Mouse (Mus musculus) gastrocnemius, adult 2 months (tissue): ENCODE measurements around the gene Olfr1388. TPM values are rescaled to one million over a fixed set of nuclear protein-coding genes. Genes with fewer than 3 reads are reported as not detected.
"Not testable (repeated sequence)": the region's sequence is repeated elsewhere in the genome, so short reads cannot be mapped to it uniquely, and the experiment has no call there.

Experiments
- DNase-seq: peaks from one replicate; pipeline ENCODE4 v3.0.0; 2022
- H3K27ac ChIP-seq: fragments of 200-600 bp; 2 replicates; pipeline ENCODE4 v1.8.1; 2022; ENCODE audit warnings: mild to moderate bottlenecking
- H3K4me3 ChIP-seq: fragments of 200-600 bp; 2 replicates; pipeline ENCODE4 v1.8.1; 2022; ENCODE audit warnings: mild to moderate bottlenecking, moderate library complexity
- CTCF ChIP-seq: fragments of 200-600 bp; IDR thresholded peaks from 2 replicates; pipeline ENCODE4 v1.8.1; 2022; ENCODE audit warnings: antibody characterized with exemption, mild to moderate bottlenecking, moderate library complexity
- intact Hi-C: fragments of 180-260 bp; cut with DNase I; formaldehyde crosslinking; loops from one replicate; pipeline ENCODE4 v1.15.1; 2025
- long read RNA-seq, 2 experiments: library from polyadenylated mRNA; stranded (forward); transcript quantifications; one replicate each; pipeline ENCODE4 v2.0.0; 2021
- total RNA-seq, 2 experiments: library from RNA; stranded (reverse); gene quantifications; 2 replicates each; pipeline ENCODE4 v1.2.3; 2021

The Olfr1388 gene
- under 1 TPM in 1 of 2 experiments, not detected in 1; 0.13 TPM for total RNA-seq
- long read RNA-seq, experiment 1: 0 reads
- long read RNA-seq, experiment 2: 0 reads

DNA sequence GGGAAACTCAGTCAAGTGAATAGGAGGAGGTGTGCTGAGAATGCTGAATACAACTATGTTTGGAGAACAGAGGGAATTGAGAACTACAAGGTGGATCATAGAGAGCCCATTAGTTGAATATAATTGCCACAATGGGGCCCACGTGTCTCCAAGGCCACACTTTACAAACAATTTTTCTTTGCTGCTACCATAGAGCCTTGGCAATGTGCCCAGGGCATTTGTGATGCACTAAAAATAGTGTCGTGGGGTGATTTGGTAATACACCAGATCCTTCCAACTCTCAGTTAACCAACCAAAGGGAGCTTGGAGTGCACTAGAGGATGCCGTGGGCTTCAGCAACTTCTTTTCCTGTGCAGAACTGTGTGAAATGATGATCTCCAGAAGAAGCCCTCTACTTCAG lies at the start of gene Olfr1388:
TSS of gene Olfr1388 (plus strand) at position 214 of the 400 bp plus-strand sequence.
- H3K4me3 ChIP-seq: no peak within 1 kb of the TSS
- intact Hi-C loops: no loop called here
- no peak for TF ChIP-seq CTCF
- H3K27ac ChIP-seq: no peak within 1 kb of the TSS
- DNase-seq: no peak

DNA sequence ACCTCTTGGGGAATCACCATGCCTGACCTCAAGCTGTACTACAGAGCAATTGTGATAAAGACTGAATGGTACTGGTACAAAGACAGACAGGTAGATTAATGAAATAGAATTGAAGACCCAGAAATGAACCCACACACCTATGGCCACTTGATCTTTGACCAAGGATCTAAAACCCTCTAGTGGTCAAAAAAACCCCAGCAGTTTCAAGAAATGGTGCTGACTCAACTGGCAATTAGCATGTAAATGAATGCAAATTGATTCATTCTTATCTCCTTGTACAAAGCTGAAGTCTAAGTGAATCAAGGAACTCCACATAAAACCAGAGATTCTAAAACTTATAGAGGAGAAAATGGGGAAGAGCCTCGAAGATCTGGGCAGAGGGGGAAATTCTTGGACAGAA lies 43.7 kb upstream of the Olfr1388 start:
- intact Hi-C loops, H3K4me3 ChIP-seq, DNase-seq, H3K27ac ChIP-seq: not testable (repeated sequence)

DNA sequence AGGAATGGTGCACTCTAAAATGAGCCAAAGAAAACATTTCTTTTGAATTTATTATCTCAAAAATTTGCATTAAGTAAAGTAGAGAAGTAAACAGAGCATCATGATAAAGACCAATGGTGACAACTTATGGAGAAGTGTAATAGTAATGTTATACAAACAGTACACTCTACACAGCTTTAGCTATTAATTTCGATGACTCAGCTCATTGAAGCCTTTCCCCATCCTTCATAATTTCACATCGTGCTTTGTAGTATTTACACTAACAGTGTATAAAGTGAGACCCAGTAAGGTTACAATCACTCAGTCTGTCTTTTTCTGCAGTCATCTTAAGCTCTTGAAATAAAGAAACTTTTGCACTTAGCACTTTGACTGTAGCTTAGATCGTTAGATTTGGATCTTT lies 29.6 kb upstream of the Olfr1388 start:
- no peak for DNase-seq
- Histone ChIP-seq H3K4me3 (no peak overlapping the region), H3K27ac (no peak overlapping the region)
- TF ChIP-seq CTCF: no peak
- intact Hi-C loops: no loop called here

DNA sequence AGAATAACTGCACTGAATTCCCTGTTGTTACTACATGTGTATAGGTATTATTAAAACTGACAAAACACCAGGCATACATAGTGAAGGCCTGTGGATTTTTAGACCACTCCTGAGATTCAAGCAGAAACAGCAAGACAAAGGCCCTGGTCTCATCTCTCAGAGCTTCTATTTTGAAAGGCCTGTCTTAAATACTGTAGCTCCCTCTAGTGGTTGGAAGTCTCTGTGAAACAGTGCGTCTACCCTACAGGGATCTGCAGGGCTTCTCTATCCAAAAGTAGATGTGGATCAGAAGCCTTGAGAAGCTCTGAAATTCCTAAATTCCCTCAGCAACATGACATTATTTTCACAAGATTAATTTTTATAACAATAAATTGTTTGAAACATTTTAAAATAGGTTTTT lies 25.9 kb upstream of the Olfr1388 start:
- Histone ChIP-seq H3K27ac (no peak overlapping the region), H3K4me3 (no peak overlapping the region)
- intact Hi-C loops: no loop called here
- no peak for DNase-seq
- TF ChIP-seq CTCF: peak; percentile 48

DNA sequence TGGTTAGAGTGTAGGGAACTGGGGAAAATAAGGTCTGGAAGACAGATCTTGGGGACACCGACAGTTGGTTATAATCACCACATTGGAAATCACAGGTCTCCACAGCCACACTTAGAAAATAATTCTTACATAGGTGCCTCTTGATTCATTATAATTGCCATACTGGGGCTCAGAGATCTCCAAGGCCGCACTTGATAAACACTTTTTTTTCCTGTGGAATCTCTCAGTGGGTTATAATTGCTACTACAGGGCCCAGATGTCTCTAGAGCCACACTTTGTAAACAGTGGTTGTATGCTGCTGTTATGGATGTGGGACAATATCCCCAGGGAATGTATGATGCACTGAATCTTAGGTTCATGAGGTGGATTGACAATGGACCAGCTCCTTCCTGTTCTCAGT lies 13.7 kb upstream of the Olfr1388 start, which contains the start of gene Olfr1389:
TSS of gene Olfr1389 (plus strand) at position 301 of the 400 bp plus-strand sequence.
- DNase-seq: no peak
- Histone ChIP-seq H3K4me3 (no peak within 1 kb of the TSS), H3K27ac (no peak within 1 kb of the TSS)
- TF ChIP-seq CTCF: no peak
- intact Hi-C loops: no loop called here

DNA sequence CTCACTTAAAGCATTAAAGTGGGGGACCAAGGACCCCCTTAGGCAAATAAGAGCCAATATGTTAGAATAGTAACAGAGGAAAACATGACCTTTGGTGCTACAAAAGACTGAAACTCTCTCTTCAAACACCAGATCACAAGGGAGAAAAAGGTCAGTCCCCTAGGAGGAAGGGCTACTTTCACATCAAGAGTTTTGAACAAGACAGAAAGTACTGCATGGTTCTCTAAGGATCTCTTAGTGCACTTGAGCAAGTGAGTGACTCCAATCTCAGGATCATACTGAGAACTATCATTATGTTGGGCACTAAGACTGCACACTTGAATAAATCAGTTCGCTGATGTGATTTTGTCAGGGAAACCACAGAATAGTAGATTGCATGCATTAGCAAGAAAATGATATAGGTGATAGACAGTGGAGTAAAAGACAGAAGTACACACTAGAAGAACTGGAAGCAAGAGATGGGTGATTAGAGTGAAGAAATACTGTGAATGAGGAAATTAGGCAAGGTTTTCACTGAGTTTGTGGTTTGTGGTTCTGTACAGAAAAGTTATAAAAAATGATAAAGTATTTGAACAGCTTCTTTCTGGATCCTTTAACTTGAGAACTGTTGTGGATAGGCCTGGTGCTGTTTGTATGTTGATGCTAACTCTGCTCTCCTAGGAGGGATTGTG lies 11.0 kb upstream of the Olfr1388 start:
- Histone ChIP-seq H3K4me3 (no peak overlapping the region), H3K27ac (no peak overlapping the region)
- DNase-seq: no peak
- TF ChIP-seq CTCF: no peak
- intact Hi-C loops: no loop called here

DNA sequence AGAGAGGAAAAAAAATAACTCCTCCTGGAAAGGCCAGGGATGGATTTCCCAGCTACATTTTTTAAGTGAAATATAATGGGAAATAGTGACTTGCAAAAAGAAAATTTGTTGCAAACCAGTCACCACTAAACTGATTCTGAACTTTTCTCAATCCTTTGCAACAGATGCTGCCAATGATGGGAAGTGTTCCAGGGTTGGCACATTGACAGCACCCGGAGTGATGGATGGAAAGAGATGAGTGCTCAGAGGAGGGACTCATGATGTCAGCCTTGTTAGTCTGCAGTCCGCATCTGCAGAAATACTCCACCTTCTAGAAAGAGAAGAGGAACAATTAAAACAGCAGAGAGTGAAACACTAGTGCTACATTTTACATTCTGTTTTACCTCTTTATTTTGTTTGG lies 6.8 kb upstream of the Olfr1388 start:
- intact Hi-C loops: no loop called here
- no peak for DNase-seq
- no peak for TF ChIP-seq CTCF
- Histone ChIP-seq H3K4me3 (no peak overlapping the region), H3K27ac (no peak overlapping the region)

DNA sequence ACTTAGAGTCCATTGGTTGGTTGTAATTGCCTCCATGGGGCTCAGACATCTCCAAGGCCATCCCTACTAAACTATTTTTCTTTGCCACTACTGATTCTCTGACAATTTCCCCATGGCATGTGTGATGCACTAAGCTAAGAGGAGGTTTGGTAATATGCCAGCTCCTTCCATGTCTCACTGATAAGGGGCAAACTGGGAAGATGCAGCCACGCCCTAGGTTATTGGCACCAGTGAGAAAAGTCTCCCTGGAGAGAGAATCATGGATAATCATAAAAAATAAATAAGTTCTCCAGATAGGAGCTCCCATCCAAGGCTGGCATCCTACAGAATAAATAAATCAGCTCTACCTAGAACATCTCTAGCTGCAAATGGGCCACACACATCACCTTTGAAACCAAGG lies 18.6 kb downstream of the Olfr1388 start, which contains the start of gene Olfr1387:
TSS of gene Olfr1387 (plus strand) at position 301 of the 400 bp plus-strand sequence.
- no peak within 1 kb of the TSS for H3K27ac ChIP-seq
- intact Hi-C loops: no loop called here
- no peak within 1 kb of the TSS for H3K4me3 ChIP-seq
- no peak for DNase-seq
- no peak for TF ChIP-seq CTCF

DNA sequence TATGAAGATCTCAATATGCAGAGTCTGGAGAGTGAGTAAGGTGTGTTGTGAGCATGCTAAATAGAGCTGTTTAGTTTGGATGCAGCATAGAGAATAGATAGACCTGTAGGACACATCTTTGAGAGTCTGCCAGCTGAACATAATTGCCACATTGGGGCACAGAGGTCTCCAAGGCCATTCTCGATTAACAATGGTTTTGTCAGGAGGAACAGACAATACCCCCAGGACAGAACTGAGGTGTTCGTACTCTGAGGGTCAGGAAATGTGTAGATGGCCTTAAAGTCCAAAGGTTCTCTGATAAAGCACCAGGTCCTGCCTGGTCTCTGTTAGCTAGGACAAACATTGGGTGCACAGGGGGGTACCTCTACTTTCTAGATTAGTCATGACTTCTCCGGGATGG lies 28.3 kb downstream of the Olfr1388 start, which contains the start of gene Olfr1386:
TSS of gene Olfr1386 (plus strand) at position 301 of the 400 bp plus-strand sequence.
- H3K27ac ChIP-seq, H3K4me3 ChIP-seq, DNase-seq, intact Hi-C loops: not testable (repeated sequence)

DNA sequence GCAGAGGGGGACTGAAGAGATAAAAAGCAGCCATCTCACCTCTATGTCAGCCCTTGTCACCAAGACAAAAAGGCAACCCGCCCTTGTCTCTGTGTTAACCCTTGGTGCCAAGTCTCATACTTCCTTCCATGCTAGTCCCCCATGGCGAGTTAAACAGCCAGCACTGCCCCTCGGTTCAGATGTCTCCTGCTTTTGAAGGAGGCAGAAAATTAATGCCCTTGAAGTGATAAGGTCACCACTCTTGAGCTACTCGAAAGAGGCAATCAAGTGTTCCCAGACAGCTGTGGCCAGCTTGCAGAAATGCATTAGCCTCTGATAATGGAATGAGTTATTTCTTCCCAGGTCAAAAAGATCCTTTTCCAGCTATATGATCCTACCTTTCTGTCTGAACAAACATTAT lies 49.5 kb downstream of the Olfr1388 start:
- no peak for DNase-seq
- TF ChIP-seq CTCF: no peak
- Histone ChIP-seq H3K4me3 (no peak overlapping the region), H3K27ac (no peak overlapping the region)
- intact Hi-C loops: no loop called here

DNA sequence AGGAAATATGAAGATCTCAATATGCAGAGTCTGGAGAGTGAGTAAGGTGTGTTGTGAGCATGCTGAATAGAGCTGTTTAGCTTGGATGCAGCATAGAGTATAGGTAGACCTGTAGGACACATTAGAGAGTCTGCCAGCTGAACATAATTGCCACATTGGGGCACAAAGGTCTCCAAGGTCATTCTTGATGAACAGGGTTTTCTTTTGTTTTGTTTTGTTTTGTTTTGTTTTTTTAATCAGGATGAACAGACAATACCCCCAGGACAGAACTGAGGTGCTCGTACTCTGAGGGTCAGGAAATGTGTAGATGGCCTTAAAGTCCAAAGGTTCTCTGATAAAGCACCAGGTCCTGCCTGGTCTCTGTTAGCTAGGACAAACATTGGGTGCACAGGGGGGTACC lies 52.3 kb downstream of the Olfr1388 start, which contains the start of gene Olfr1385:
TSS of gene Olfr1385 (plus strand) at position 301 of the 400 bp plus-strand sequence.
- H3K4me3 ChIP-seq, H3K27ac ChIP-seq, DNase-seq, intact Hi-C loops: not testable (repeated sequence)

Other genes starting within 250 kb of the Olfr1388 start
- gene Btnl9, start 249.5 kb upstream of the Olfr1388 start, total RNA-seq: 1 to 10 TPM in 1 of 2 experiments, under 1 TPM in 1; 0.97 to 3.6 TPM
- 10 to 100 TPM; 25.8 to 32.6 TPM for gene Zfp62, start 233.3 kb upstream of the Olfr1388 start, total RNA-seq
- 10 to 100 TPM; 42.0 to 48.0 TPM for gene Mgat1, start 192.4 kb upstream of the Olfr1388 start, total RNA-seq
- gene Olfr1393, start 158.3 kb upstream of the Olfr1388 start, total RNA-seq: not detected
- gene Olfr1392, start 151.3 kb upstream of the Olfr1388 start, total RNA-seq: not detected
- gene Olfr10, start 131.9 kb upstream of the Olfr1388 start, total RNA-seq: not detected
- not detected for gene Olfr1391, start 113.9 kb upstream of the Olfr1388 start, total RNA-seq
- not detected for gene Olfr1390, start 101.4 kb upstream of the Olfr1388 start, total RNA-seq
- gene Olfr1389, start 13.6 kb upstream of the Olfr1388 start, total RNA-seq: not detected
- gene Olfr1387, start 18.7 kb downstream of the Olfr1388 start, total RNA-seq: not detected
- gene Olfr1386, start 28.4 kb downstream of the Olfr1388 start, total RNA-seq: not detected
- gene Olfr1385, start 52.4 kb downstream of the Olfr1388 start, total RNA-seq: not detected
- not detected for gene Olfr1384, start 70.1 kb downstream of the Olfr1388 start, total RNA-seq
- under 1 TPM in 1 of 2 experiments, not detected in 1; 0.28 TPM for gene Olfr1383, start 83.0 kb downstream of the Olfr1388 start, total RNA-seq
- not detected for gene Olfr1382, start 91.6 kb downstream of the Olfr1388 start, total RNA-seq
- not detected for gene Olfr1381, start 106.8 kb downstream of the Olfr1388 start, total RNA-seq
- gene Olfr1380, start 120.3 kb downstream of the Olfr1388 start, total RNA-seq: not detected
- 1 to 10 TPM; 2.8 to 4.3 TPM for gene Flt4, start 172.6 kb downstream of the Olfr1388 start, total RNA-seq
- gene Scgb3a1, start 227.0 kb downstream of the Olfr1388 start, total RNA-seq: not detected